Mouse (Mus musculus) stomach, postnatal 0 days (tissue): ENCODE measurements around the gene Stk38l. TPM values are rescaled to one million over a fixed set of nuclear protein-coding genes. Genes with fewer than 3 reads are reported as not detected.

Experiments
- ATAC-seq: fragments of 200-750 bp; cut with Nextera tagmentation; 2 replicates; pipeline ENCODE4 v1.8.0; 2017; ENCODE audit not compliant: low FRiP score, low TSS enrichment
- DNase-seq: peaks from one replicate; pipeline ENCODE4 v3.0.0-alpha.2; 2016; ENCODE audit warnings: low spot score
- H3K27ac ChIP-seq: fragments of 300-500 bp; sonication (generic); replicated peaks from 2 replicates; pipeline ENCODE4 v1.5.1; 2014; ENCODE audit warnings: mild to moderate bottlenecking, control low read depth
- H3K27me3 ChIP-seq: fragments of 300-500 bp; sonication (generic); 2 replicates; pipeline ENCODE4 v1.6.1; 2014; ENCODE audit warnings: low read length; ENCODE audit not compliant: control insufficient read depth, insufficient read depth
- H3K36me3 ChIP-seq: fragments of 300-500 bp; sonication (generic); 2 replicates; pipeline ENCODE4 v1.6.1; 2014; ENCODE audit warnings: low read length, mixed read lengths; ENCODE audit not compliant: control insufficient read depth, insufficient read depth
- H3K4me1 ChIP-seq: fragments of 300-500 bp; sonication (generic); replicated peaks from 2 replicates; pipeline ENCODE4 v1.6.1; 2014; ENCODE audit warnings: antibody characterized with exemption; ENCODE audit not compliant: control insufficient read depth, insufficient read depth
- H3K4me2 ChIP-seq: fragments of 300-500 bp; sonication (generic); replicated peaks from 2 replicates; pipeline ENCODE4 v1.6.1; 2014; ENCODE audit warnings: low read depth, mild to moderate bottlenecking, control low read depth, moderate library complexity
- H3K4me3 ChIP-seq: fragments of 300-500 bp; sonication (generic); 2 replicates; pipeline ENCODE4 v1.5.1; 2014; ENCODE audit warnings: low read depth, low read length, control low read depth
- H3K9ac ChIP-seq: fragments of 300-500 bp; sonication (generic); 2 replicates; pipeline ENCODE4 v1.6.1; 2014; ENCODE audit warnings: mild to moderate bottlenecking, low read length, control low read depth, mixed read lengths
- H3K9me3 ChIP-seq: fragments of 300-500 bp; sonication (generic); 2 replicates; pipeline ENCODE4 v1.6.1; 2016; ENCODE audit warnings: low read length; ENCODE audit not compliant: control insufficient read depth
- CTCF ChIP-seq: IDR thresholded peaks from 2 replicates; pipeline ENCODE4 v1.5.1; 2016; ENCODE audit warnings: antibody characterized with exemption, low read depth, mild to moderate bottlenecking, moderate library complexity
- EP300 ChIP-seq: optimal IDR thresholded peaks from 2 replicates; pipeline ENCODE3; 2016; ENCODE audit warnings: antibody characterized with exemption
- WGBS: fragments of 180-500 bp; shearing (Covaris S2); extraction: QIAGEN DNeasy Blood & Tissue Kit; methylation state at CpG from one replicate; pipeline ENCODE4 v1.1.7; 2014; 5-methylcytosine and 5-hydroxymethylcytosine counted together
- polyA plus RNA-seq: library from polyadenylated mRNA; unstranded; fragments of >200 nt; fragmentation: Nextera tagmentation; extraction: Ambion mirVana; gene quantifications from 2 replicates; pipeline ENCODE4 v1.2.1, GENCODE M21; 2015

Gene Stk38l
- polyA plus RNA-seq, 1 experiment from 2014 or later, result 16.9 TPM

DNA sequence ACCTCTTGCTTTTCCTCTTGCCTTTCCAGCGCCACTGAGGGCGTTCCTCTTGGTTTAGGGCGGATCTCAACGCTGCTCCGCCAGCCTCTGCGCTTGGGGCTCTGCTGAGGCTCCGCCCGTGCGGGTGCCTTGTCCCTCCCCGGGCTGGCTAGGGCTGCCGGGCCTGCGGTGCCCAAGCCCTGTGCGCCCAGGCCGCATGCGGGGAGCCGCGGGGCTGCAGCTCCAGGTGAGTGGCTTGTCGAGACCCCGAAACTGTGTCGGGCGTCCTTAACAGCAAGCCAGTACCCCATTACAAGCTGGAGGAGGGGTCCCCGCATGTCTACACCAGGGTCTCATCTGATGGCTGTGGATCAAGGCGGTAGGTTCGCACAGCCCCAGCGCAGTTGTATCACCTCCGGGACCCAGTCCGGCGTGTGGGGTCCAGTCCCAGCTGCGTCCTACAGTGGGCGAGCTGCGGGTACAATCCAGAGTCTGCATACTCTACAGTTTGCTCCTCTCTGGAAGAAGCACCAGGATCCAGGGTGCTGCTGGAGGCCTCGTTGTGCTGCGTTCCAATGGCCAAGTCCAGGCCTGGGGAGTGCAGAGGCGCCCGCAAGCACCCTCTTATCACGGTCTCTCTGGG lies 71.2 kb downstream of the Stk38l start, which contains the start of gene Arntl2:
TSS of gene Arntl2 (plus strand) at position 132 of the 622 bp plus-strand sequence.
- H3K9me3 ChIP-seq, result no peaks in the 10 kb centered on the region
- H3K4me1 ChIP-seq, result 0 out of 2 replicates have a peak, but pooled peaks cover 3% of the 10 kb centered on the region
- H3K4me2 ChIP-seq, result peak within 1 kb of the TSS; percentile 77
- DNase-seq (peak; percentile 87), ATAC-seq (peak; percentile 94)
- no peaks in the 10 kb centered on the region for H3K27me3 ChIP-seq
- TF ChIP-seq CTCF, result no peak
- no peak for TF ChIP-seq EP300
- WGBS, result 1% methylated on average over 36 of the region's 36 CpGs
- H3K36me3 ChIP-seq, result no peaks in the 10 kb centered on the region
- peak within 1 kb of the TSS; percentile 52 for H3K4me3 ChIP-seq
- H3K27ac ChIP-seq, result peak within 1 kb of the TSS; percentile 65
- H3K9ac ChIP-seq, result peak within 1 kb of the TSS; percentile 74

DNA sequence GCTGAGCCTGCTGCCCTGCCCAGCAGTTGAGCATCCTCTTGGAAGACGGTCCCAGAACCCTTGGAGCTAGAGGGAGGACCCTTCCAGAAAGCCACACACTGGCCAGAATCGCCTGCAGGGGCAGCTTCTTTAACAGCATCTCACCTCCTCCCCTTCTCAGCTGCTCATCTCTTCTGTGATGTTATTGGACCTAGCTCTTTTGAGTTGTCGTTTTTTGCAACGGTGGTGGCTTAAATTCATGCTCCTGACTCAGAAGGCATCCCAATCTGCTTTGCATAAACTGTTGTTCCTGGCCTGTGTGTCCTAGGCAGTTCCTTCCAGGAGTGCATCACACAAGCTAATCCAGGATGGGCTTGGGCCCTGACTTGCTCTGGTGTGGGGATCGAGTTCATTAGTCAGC lies 72.7 kb downstream of the Stk38l start:
- H3K27ac ChIP-seq, result no peak overlapping the region
- no peaks in the 10 kb centered on the region for H3K9me3 ChIP-seq
- DNase-seq (no peak), ATAC-seq (no peak)
- TF ChIP-seq CTCF (no peak), EP300 (no peak)
- no peaks in the 10 kb centered on the region for H3K36me3 ChIP-seq
- H3K9ac ChIP-seq, result no peak overlapping the region
- H3K4me2 ChIP-seq, result no peak overlapping the region
- no peaks in the 10 kb centered on the region for H3K27me3 ChIP-seq
- H3K4me1 ChIP-seq, result 0 out of 2 replicates have a peak, but pooled peaks cover 3% of the 10 kb centered on the region
- WGBS, result 64% methylated on average over 5 of the region's 5 CpGs
- no peak overlapping the region for H3K4me3 ChIP-seq

DNA sequence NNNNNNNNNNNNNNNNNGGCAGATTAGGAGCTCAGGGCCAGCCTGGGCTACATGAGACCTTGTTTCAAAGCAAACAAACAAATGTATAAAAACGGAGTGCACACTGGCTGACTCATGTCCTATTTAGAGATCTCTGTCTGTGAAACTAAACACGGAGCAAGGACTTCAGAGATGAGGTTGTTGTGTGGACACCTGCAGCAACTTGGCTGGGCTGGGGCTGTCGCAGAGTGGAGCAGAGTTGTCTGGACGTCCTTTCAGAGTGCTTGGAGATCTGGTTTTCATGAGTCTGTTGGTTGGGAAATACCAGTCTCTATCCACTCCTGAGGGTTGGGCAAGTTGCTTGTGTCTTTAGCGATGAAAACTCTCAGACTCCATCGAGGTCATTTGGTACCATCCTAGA lies 85.2 kb downstream of the Stk38l start:
- ATAC-seq, result no peak

DNA sequence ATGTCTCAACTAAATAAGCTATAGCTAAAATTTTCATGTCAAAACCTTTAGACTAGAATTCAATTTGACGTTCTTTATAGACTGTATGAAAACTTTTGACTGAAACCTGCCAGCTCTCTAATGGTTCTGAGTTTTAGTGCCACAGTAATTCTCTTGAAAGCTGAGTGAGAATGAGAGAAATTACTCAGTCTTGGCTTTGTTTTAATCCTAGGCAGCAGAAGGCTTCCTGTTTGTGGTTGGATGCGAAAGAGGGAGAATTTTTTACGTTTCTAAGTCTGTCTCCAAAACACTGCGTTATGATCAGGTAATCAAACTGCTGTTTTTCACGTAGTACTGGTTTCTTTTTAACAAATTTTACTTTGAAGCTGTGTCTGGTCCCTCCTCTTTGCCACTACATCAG lies 88.2 kb downstream of the Stk38l start:
- Histone ChIP-seq H3K27ac (no peak overlapping the region), H3K4me2 (no peak overlapping the region), H3K9ac (no peak overlapping the region), H3K9me3 (no peaks in the 10 kb centered on the region), H3K36me3 (no peaks in the 10 kb centered on the region; the same call in 1 of the 2 replicates), H3K4me1 (no peaks in the 10 kb centered on the region), H3K4me3 (no peak overlapping the region), H3K27me3 (no peaks in the 10 kb centered on the region)
- DNase-seq, result no peak
- WGBS, result 84% methylated on average over 5 of the region's 5 CpGs
- TF ChIP-seq EP300 (no peak), CTCF (no peak)
- ATAC-seq, result no peak

More for the DNA sequence above, 85.2 kb downstream of the Stk38l start:
- Histone ChIP-seq H3K4me1 (no peaks in the 10 kb centered on the region), H3K4me3 (no peak overlapping the region), H3K9ac (no peak overlapping the region), H3K27ac (no peak overlapping the region), H3K36me3 (no peaks in the 10 kb centered on the region; the same call in 1 of the 2 replicates), H3K9me3 (no peaks in the 10 kb centered on the region), H3K27me3 (no peaks in the 10 kb centered on the region), H3K4me2 (no peak overlapping the region)
- DNase-seq, result no peak
- WGBS, result 85% methylated on average over 6 of the region's 6 CpGs
- no peak for TF ChIP-seq CTCF
- TF ChIP-seq EP300, result no peak

DNA sequence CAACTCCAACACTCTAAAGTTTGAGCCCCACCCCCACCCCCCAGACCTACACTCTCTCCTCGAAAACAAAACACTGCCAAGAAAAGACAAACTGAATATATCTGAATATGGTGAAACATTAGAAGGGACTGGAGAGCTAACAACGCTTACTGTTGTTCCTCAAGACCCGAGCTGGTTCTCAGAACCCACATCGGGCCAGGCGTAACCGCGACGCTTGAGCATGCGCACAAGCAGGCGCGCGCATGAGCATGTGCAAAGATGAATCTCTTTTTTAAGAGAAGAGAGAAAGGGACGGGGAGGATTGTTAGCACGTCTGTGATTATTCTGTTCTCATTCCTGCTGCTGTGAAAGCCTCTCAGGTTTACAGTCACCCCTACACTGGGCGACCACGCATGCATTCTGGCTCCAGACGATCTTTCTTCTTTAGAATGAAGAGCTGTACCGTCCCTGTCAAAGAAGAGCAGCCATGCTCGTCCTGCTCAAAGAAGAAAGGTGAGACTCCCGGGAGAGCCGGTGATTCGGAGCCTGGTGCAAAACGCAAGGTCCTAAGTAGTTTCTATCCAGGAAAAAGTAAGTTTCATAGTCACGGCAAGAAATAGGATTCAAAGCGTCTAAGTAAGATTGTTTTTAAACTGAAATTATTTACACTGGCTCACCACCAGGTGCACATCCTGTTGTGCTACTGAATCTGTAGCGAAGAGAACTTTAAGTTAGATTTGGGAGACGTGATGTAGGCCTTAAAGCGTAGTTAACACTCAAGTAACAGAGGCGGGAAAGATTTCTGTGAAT lies 95.6 kb downstream of the Stk38l start:
- no peak for ATAC-seq
- Histone ChIP-seq H3K36me3 (no peaks in the 10 kb centered on the region), H3K4me2 (no peak overlapping the region), H3K9me3 (no peaks in the 10 kb centered on the region), H3K4me3 (no peak overlapping the region), H3K4me1 (no peaks in the 10 kb centered on the region), H3K27ac (no peak overlapping the region), H3K27me3 (no peaks in the 10 kb centered on the region), H3K9ac (no peak overlapping the region)
- DNase-seq, result no peak
- TF ChIP-seq EP300 (no peak), CTCF (no peak)
- WGBS, result 85% methylated on average over 29 of the region's 29 CpGs

DNA sequence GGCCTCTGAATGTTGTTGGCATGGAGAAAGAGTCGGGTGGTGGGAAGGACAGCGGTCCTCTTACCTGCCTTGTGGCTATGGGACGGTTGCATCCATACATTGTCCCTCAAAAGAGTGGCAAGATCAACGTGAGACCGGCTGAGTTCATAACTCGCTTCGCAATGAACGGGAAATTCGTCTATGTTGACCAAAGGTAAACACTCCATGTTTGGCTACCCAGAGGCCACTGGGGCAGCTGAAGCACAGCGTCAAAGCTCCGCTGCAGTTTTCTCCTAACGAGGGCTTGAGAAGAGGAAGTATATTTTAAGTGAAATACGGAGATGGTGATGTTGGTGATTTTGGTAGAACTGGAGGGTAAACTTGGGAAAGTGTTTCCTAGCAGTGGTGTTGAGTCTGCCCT lies 97.2 kb downstream of the Stk38l start:
- Histone ChIP-seq H3K4me1 (no peaks in the 10 kb centered on the region), H3K4me2 (no peak overlapping the region), H3K9me3 (no peaks in the 10 kb centered on the region), H3K4me3 (no peak overlapping the region), H3K27me3 (no peaks in the 10 kb centered on the region), H3K27ac (no peak overlapping the region), H3K9ac (no peak overlapping the region), H3K36me3 (no peaks in the 10 kb centered on the region)
- 57% methylated on average over 13 of the region's 13 CpGs for WGBS
- ATAC-seq (peak; percentile 74), DNase-seq (peak; percentile 69)
- TF ChIP-seq EP300, result no peak
- TF ChIP-seq CTCF, result no peak
